Mouse (Mus musculus): ENCODE data around the gene Cox8b. TPM values are rescaled to one million over a fixed set of nuclear protein-coding genes. Genes with fewer than 3 reads are reported as not detected.

The Cox8b gene
- total RNA-seq (2012; rRNA removed) (not detected in 2 replicates), polyA plus RNA-seq (2012; ENCODE audit: insufficient read depth in 1 of 2, insufficient read length in 2 of 2, low read depth in 1 of 2, low replicate concordance in 2 of 2, missing spikeins in 1 of 2) (not detected)

DNA sequence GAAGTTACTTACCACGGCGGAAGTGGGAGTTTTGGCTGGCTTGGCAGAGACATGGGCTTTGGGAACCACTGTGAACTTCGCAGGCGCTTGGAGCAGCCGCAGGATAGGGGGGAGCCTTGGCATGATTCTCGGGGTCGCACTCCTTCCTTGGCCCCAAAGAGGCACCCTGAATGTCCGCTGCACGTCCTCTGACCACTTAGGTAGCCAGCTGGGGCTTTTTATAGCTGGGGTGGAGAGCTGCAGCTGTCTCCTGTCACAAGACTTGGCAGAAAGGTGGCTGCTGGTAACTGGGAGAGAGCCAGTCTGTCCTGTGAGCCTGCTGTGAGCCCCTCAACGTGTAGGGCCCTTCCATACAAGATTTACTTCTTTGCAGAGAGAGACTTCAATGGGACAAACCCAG lies at the start of gene Cox8b:
Gene Cox8b (minus strand): TSS at position 227 of the 400 bp plus-strand sequence.
- Histone ChIP-seq H3K4me1 (ENCODE audit: control insufficient read depth in 1 of 2, insufficient read depth in 2 of 2, low read length in 2 of 2) (no peaks in the 10 kb centered on the region), H3K4me3 (ENCODE audit: control insufficient read depth in 1 of 2, insufficient read depth in 1 of 2, low read depth in 2 of 2, low read length in 2 of 2) (no peak within 1 kb of the TSS), H3K9ac (ENCODE audit: control insufficient read depth, low read depth, low read length, poor library complexity, severe bottlenecking) (no peak within 1 kb of the TSS), H3K9me3 (replicated peaks; ENCODE audit: insufficient read depth, low read length) (no peaks in the 10 kb centered on the region), H3K27me3 (ENCODE audit: control insufficient read depth in 1 of 2, insufficient read depth in 2 of 2, low read length in 2 of 2) (no peaks in the 10 kb centered on the region), H3K27ac (ENCODE audit: control insufficient read depth, low read depth, low read length) (no peak within 1 kb of the TSS), H3K36me3 (ENCODE audit: control insufficient read depth in 1 of 2, insufficient read depth in 2 of 2, low read length in 2 of 2) (no peaks in the 10 kb centered on the region), H3K79me2 (ENCODE audit: control insufficient read depth, insufficient read depth, low read length, poor library complexity) (no peaks in the 10 kb centered on the region)
- TF ChIP-seq MAX (IDR thresholded peaks at IDR 0.05; ENCODE audit: low read length): no peak
- no peak for TF ChIP-seq TAL1 (IDR thresholded peaks at IDR 0.05; ENCODE audit: low read length)
- no peak for TF ChIP-seq MAFK (IDR thresholded peaks at IDR 0.05; ENCODE audit: borderline replicate concordance, low read depth, low read length)
- TF ChIP-seq CHD1 (IDR thresholded peaks at IDR 0.05; ENCODE audit: low read depth, low read length): no peak
- no peak for TF ChIP-seq TBP (IDR thresholded peaks at IDR 0.05; ENCODE audit: low read depth, low read length)
- TF ChIP-seq RAD21 (IDR thresholded peaks at IDR 0.05; ENCODE audit: low read depth, low read length): no peak
- no peak for TF ChIP-seq SIN3A (IDR thresholded peaks at IDR 0.05; ENCODE audit: low read length)
- TF ChIP-seq JUND (IDR thresholded peaks at IDR 0.05; ENCODE audit: low read depth, low read length): no peak
- no peak for TF ChIP-seq CHD2 (IDR thresholded peaks at IDR 0.05; ENCODE audit: low read length)
- TF ChIP-seq UBTF (IDR thresholded peaks at IDR 0.05; ENCODE audit: borderline replicate concordance, insufficient read depth, low read depth, low read length): no peak
- TF ChIP-seq POLR2AphosphoS2 (IDR thresholded peaks at IDR 0.05; ENCODE audit: low read length): no peak
- DNase-seq (ENCODE audit: low read depth, low spot score): no peak

DNA sequence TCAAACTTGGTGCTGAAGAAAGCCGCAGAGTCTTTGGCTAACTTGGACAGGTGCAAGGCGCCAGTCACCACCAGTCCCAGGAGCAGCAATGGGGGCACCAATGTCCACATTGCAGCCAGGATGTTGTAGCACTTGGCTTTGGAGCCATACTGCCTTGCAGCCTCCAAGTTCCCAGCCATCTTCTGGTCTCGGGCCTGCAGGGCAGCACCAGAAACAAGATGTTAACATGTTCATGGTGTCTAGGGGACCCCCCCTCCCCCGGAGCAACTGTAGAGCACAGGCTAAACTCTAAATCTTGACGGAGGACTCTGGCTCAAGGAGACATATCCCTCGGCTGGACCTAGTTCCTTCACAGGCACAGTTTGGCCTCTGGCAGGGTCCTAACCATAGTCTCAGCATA lies 49.0 kb upstream of the Cox8b start:
- no peak for DNase-seq (ENCODE audit: low read depth, low spot score)
- peaks cover 0 to 22% of the 10 kb centered on the region in 2 experiments; a peak in 3 of 4 replicates for H3K4me1 ChIP-seq (ENCODE audit: control insufficient read depth in 1 of 2, insufficient read depth in 2 of 2, low read length in 2 of 2)
- H3K27me3 ChIP-seq (ENCODE audit: control insufficient read depth in 1 of 2, insufficient read depth in 2 of 2, low read length in 2 of 2): no peaks in the 10 kb centered on the region
- H3K9ac ChIP-seq (ENCODE audit: control insufficient read depth, low read depth, low read length, poor library complexity, severe bottlenecking): no peak overlapping the region
- H3K4me3 ChIP-seq (ENCODE audit: control insufficient read depth in 1 of 2, insufficient read depth in 1 of 2, low read depth in 2 of 2, low read length in 2 of 2): no peak overlapping the region
- H3K36me3 ChIP-seq (ENCODE audit: control insufficient read depth in 1 of 2, insufficient read depth in 2 of 2, low read length in 2 of 2): peaks cover 0 to 19% of the 10 kb centered on the region in 2 experiments; a peak in 2 of 4 replicates
- peaks cover 15% of the 10 kb centered on the region for H3K79me2 ChIP-seq (ENCODE audit: control insufficient read depth, insufficient read depth, low read length, poor library complexity)
- no peaks in the 10 kb centered on the region for H3K9me3 ChIP-seq (replicated peaks; ENCODE audit: insufficient read depth, low read length)
- H3K27ac ChIP-seq (ENCODE audit: control insufficient read depth, low read depth, low read length): no peak overlapping the region
- TF ChIP-seq USF1 (IDR thresholded peaks at IDR 0.05; ENCODE audit: low read depth, low read length) (no peak), POLR2AphosphoS2 (IDR thresholded peaks at IDR 0.05; ENCODE audit: low read length) (no peak), SMC3 (IDR thresholded peaks at IDR 0.05; ENCODE audit: low read depth, low read length) (no peak), JUND (IDR thresholded peaks at IDR 0.05; ENCODE audit: low read depth, low read length) (no peak), POLR2AphosphoS5 (IDR thresholded peaks at IDR 0.05; ENCODE audit: borderline replicate concordance, low read depth, low read length) (no peak), GABPA (IDR thresholded peaks at IDR 0.05; ENCODE audit: low read depth, low read length) (no peak)

DNA sequence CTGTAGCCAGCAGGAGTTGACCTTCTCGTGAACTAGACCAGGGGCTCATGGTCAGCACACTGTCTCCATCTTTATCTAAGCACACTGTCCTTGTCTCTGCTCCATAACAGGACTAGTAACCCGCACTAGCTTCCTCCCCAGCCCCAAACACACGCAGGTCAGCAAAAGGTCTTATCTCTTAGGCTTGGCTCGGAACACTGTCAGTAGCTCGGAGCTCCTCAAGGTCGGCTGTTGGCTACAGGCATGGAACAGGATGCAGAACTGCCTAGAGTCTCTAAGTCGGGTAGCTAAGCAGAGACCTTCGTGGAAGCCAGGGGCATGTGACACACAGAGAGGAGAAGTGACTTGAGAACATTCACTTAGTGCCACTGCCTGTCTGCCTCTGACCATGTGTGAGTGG lies 47.9 kb upstream of the Cox8b start:
- no peaks in the 10 kb centered on the region for H3K27me3 ChIP-seq (ENCODE audit: control insufficient read depth in 1 of 2, insufficient read depth in 2 of 2, low read length in 2 of 2)
- H3K9ac ChIP-seq (ENCODE audit: control insufficient read depth, low read depth, low read length, poor library complexity, severe bottlenecking): no peak overlapping the region
- H3K79me2 ChIP-seq (ENCODE audit: control insufficient read depth, insufficient read depth, low read length, poor library complexity): peaks cover 4% of the 10 kb centered on the region
- H3K27ac ChIP-seq (ENCODE audit: control insufficient read depth, low read depth, low read length): no peak overlapping the region
- no peak overlapping the region for H3K4me3 ChIP-seq (ENCODE audit: control insufficient read depth in 1 of 2, insufficient read depth in 1 of 2, low read depth in 2 of 2, low read length in 2 of 2)
- no peak for TF ChIP-seq GATA1 (IDR thresholded peaks at IDR 0.05; ENCODE audit: low read depth, low read length)
- TF ChIP-seq CHD2 (IDR thresholded peaks at IDR 0.05; ENCODE audit: low read length): no peak
- TF ChIP-seq TAL1 (IDR thresholded peaks at IDR 0.05; ENCODE audit: low read length): no peak
- TF ChIP-seq ZKSCAN1 (IDR thresholded peaks at IDR 0.05; ENCODE audit: low read depth, low read length): no peak
- TF ChIP-seq MYB (IDR thresholded peaks at IDR 0.05; ENCODE audit: low read depth, low read length): no peak
- no peak for TF ChIP-seq POLR2AphosphoS2 (IDR thresholded peaks at IDR 0.05; ENCODE audit: low read length)
- TF ChIP-seq BHLHE40 (IDR thresholded peaks at IDR 0.05; ENCODE audit: borderline replicate concordance, low read depth, low read length): no peak
- TF ChIP-seq MYC (IDR thresholded peaks at IDR 0.05; ENCODE audit: low read depth, low read length): no peak
- TF ChIP-seq JUND (IDR thresholded peaks at IDR 0.05; ENCODE audit: low read depth, low read length): no peak
- no peak for TF ChIP-seq SIN3A (IDR thresholded peaks at IDR 0.05; ENCODE audit: low read length)
- no peak for TF ChIP-seq ZC3H11A (IDR thresholded peaks at IDR 0.05; ENCODE audit: low read depth, low read length)
- no peaks in the 10 kb centered on the region for H3K9me3 ChIP-seq (replicated peaks; ENCODE audit: insufficient read depth, low read length)
- H3K4me1 ChIP-seq (ENCODE audit: control insufficient read depth in 1 of 2, insufficient read depth in 2 of 2, low read length in 2 of 2): peaks cover 0 to 16% of the 10 kb centered on the region in 2 experiments; a peak in 3 of 4 replicates
- peaks cover 0 to 9% of the 10 kb centered on the region in 2 experiments; a peak in 2 of 4 replicates for H3K36me3 ChIP-seq (ENCODE audit: control insufficient read depth in 1 of 2, insufficient read depth in 2 of 2, low read length in 2 of 2)
- no peak for DNase-seq (ENCODE audit: low read depth, low spot score)
